Mouse (Mus musculus): ENCODE data around the gene Bach2. TPM values are rescaled to one million over a fixed set of nuclear protein-coding genes. Genes with fewer than 3 reads are reported as not detected.

Gene Bach2
- polyA plus RNA-seq, 1 experiment from 2014 or later = 5.9 TPM

GRCm38 (mm10) chr4:32393951-32394350 lies 155.3 kb downstream of the Bach2 start:
- 52% methylated on average over 1 of the region's 1 CpGs for WGBS

GRCm38 (mm10) chr4:32394850-32395249 lies 156.2 kb downstream of the Bach2 start:
- Histone ChIP-seq H3K9me3 (replicated peaks; ENCODE audit: low read length) (no peaks in the 10 kb centered on the region), H3K4me2 (ENCODE audit: low read length) (no peak overlapping the region), H3K36me3 (ENCODE audit: insufficient read depth, low read length) (no peaks in the 10 kb centered on the region), H3K4me1 (replicated peaks; ENCODE audit: insufficient read depth, low read length) (no peaks in the 10 kb centered on the region), H3K9ac (ENCODE audit: low read depth, low read length) (no peak overlapping the region), H3K27ac (no peak overlapping the region), H3K27me3 (ENCODE audit: insufficient read depth, low read length) (no peaks in the 10 kb centered on the region), H3K4me3 (replicated peaks; ENCODE audit: low read depth, low read length) (no peak overlapping the region)
- 90% methylated on average over 2 of the region's 2 CpGs for WGBS
- ATAC-seq (replicated peaks; ENCODE audit: low FRiP score, low read depth) = no peak
- TF ChIP-seq CTCF (IDR thresholded peaks at IDR 0.05; ENCODE audit: low read depth) = no peak
- no peak for DNase-seq (ENCODE audit: low spot score)

More at GRCm38 (mm10) chr4:32393951-32394350, 155.3 kb downstream of the Bach2 start:
- Histone ChIP-seq H3K9me3 (replicated peaks; ENCODE audit: low read length) (no peaks in the 10 kb centered on the region), H3K27ac (no peak overlapping the region), H3K9ac (ENCODE audit: low read depth, low read length) (no peak overlapping the region), H3K27me3 (ENCODE audit: insufficient read depth, low read length) (no peaks in the 10 kb centered on the region), H3K36me3 (ENCODE audit: insufficient read depth, low read length) (no peaks in the 10 kb centered on the region), H3K4me2 (ENCODE audit: low read length) (no peak overlapping the region), H3K4me1 (replicated peaks; ENCODE audit: insufficient read depth, low read length) (0 out of 2 replicates have a peak, but pooled peaks cover 1% of the 10 kb centered on the region), H3K4me3 (replicated peaks; ENCODE audit: low read depth, low read length) (no peak overlapping the region)
- no peak for DNase-seq (ENCODE audit: low spot score)
- no peak; the same call in 1 of the 2 replicates for ATAC-seq (replicated peaks; ENCODE audit: low FRiP score, low read depth)
- TF ChIP-seq CTCF (IDR thresholded peaks at IDR 0.05; ENCODE audit: low read depth) = no peak

GRCm38 (mm10) chr4:32401459-32401858 lies 162.9 kb downstream of the Bach2 start:
- no peak for TF ChIP-seq CTCF (IDR thresholded peaks at IDR 0.05; ENCODE audit: low read depth)
- Histone ChIP-seq H3K9ac (ENCODE audit: low read depth, low read length) (no peak overlapping the region), H3K4me3 (replicated peaks; ENCODE audit: low read depth, low read length) (no peak overlapping the region), H3K27me3 (ENCODE audit: insufficient read depth, low read length) (no peaks in the 10 kb centered on the region), H3K27ac (no peak overlapping the region), H3K4me1 (replicated peaks; ENCODE audit: insufficient read depth, low read length) (no peaks in the 10 kb centered on the region), H3K4me2 (ENCODE audit: low read length) (no peak overlapping the region), H3K9me3 (replicated peaks; ENCODE audit: low read length) (no peaks in the 10 kb centered on the region), H3K36me3 (ENCODE audit: insufficient read depth, low read length) (no peaks in the 10 kb centered on the region)
- DNase-seq (ENCODE audit: low spot score) (no peak), ATAC-seq (replicated peaks; ENCODE audit: low FRiP score, low read depth) (no peak)
- 89% methylated on average over 5 of the region's 5 CpGs for WGBS

- DNase-seq (ENCODE audit: low spot score) = no peak
- Histone ChIP-seq H3K9me3 (replicated peaks; ENCODE audit: low read length) (no peaks in the 10 kb centered on the region), H3K9ac (ENCODE audit: low read depth, low read length) (no peak overlapping the region), H3K4me2 (ENCODE audit: low read length) (no peak overlapping the region), H3K27me3 (ENCODE audit: insufficient read depth, low read length) (no peaks in the 10 kb centered on the region), H3K27ac (no peak overlapping the region), H3K36me3 (ENCODE audit: insufficient read depth, low read length) (no peaks in the 10 kb centered on the region), H3K4me3 (replicated peaks; ENCODE audit: low read depth, low read length) (no peak overlapping the region), H3K4me1 (replicated peaks; ENCODE audit: insufficient read depth, low read length) (no peaks in the 10 kb centered on the region)
- 90% methylated on average over 5 of the region's 5 CpGs for WGBS
- no peak for ATAC-seq (replicated peaks; ENCODE audit: low FRiP score, low read depth)
- no peak for TF ChIP-seq CTCF (IDR thresholded peaks at IDR 0.05; ENCODE audit: low read depth)
Observed at GRCm38 (mm10) chr4:32403506-32403905, 164.9 kb downstream of the Bach2 start.

- Histone ChIP-seq H3K27me3 (ENCODE audit: insufficient read depth, low read length) (no peaks in the 10 kb centered on the region), H3K36me3 (ENCODE audit: insufficient read depth, low read length) (no peaks in the 10 kb centered on the region), H3K9me3 (replicated peaks; ENCODE audit: low read length) (no peaks in the 10 kb centered on the region), H3K4me1 (replicated peaks; ENCODE audit: insufficient read depth, low read length) (no peaks in the 10 kb centered on the region), H3K4me3 (replicated peaks; ENCODE audit: low read depth, low read length) (no peak overlapping the region), H3K9ac (ENCODE audit: low read depth, low read length) (no peak overlapping the region), H3K4me2 (ENCODE audit: low read length) (no peak overlapping the region), H3K27ac (no peak overlapping the region)
- DNase-seq (ENCODE audit: low spot score) = no peak
- ATAC-seq (replicated peaks; ENCODE audit: low FRiP score, low read depth) = no peak
- TF ChIP-seq CTCF (IDR thresholded peaks at IDR 0.05; ENCODE audit: low read depth) = no peak
- 76% methylated on average over 17 of the region's 17 CpGs for WGBS
Observed at GRCm38 (mm10) chr4:32405149-32405882, 166.7 kb downstream of the Bach2 start.

GRCm38 (mm10) chr4:32405985-32406384 lies 167.4 kb downstream of the Bach2 start:
- DNase-seq (ENCODE audit: low spot score) (no peak), ATAC-seq (replicated peaks; ENCODE audit: low FRiP score, low read depth) (no peak)
- Histone ChIP-seq H3K4me3 (replicated peaks; ENCODE audit: low read depth, low read length) (no peak overlapping the region), H3K4me1 (replicated peaks; ENCODE audit: insufficient read depth, low read length) (no peaks in the 10 kb centered on the region), H3K9me3 (replicated peaks; ENCODE audit: low read length) (no peaks in the 10 kb centered on the region), H3K27me3 (ENCODE audit: insufficient read depth, low read length) (no peaks in the 10 kb centered on the region), H3K27ac (no peak overlapping the region), H3K4me2 (ENCODE audit: low read length) (no peak overlapping the region), H3K9ac (ENCODE audit: low read depth, low read length) (no peak overlapping the region), H3K36me3 (ENCODE audit: insufficient read depth, low read length) (no peaks in the 10 kb centered on the region)
- 89% methylated on average over 3 of the region's 3 CpGs for WGBS
- TF ChIP-seq CTCF (IDR thresholded peaks at IDR 0.05; ENCODE audit: low read depth) = no peak
